Mouse (Mus musculus) cerebellum, adult 9-11 months (tissue): ENCODE data around the gene Esp31.

Experiments
- DNase-seq: peaks from one replicate; pipeline ENCODE4 v3.0.0; 2022

Gene Esp31

DNA sequence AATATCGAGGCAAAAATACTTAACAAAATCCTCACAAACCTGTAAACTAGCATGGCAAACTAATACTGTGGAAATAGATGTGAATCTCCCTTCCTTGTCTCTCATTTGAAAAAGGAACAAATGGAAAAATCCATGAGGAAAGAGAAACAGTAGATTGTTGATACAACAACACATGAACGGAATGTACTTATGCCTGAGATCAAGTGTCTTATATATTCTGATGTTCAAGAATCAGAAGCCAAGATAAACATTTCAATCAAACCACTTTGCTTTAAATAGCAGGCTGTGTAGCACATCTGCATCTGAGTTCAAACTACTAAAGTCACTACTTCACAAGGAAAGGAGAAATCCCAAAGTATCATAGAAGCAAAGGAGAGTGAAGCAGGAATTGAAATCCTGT, at the start of gene Esp31:
Esp31 (plus strand) TSS at position 301 of the 400 bp plus-strand sequence.
- DNase-seq: no peak
